Mouse (Mus musculus): Measurements from ENCODE around the gene Dcaf6. TPM values are rescaled to one million over a fixed set of nuclear protein-coding genes. Genes with fewer than 3 reads are reported as not detected.

Gene Dcaf6
- polyA plus RNA-seq (2015; fragmentation: Nextera tagmentation; extraction: Ambion mirVana), result 15.6 and 18.1 TPM in 2 replicates

GRCm38 (mm10) chr1:165460360-165460800, at the start of gene Dcaf6, which contains the start of gene Mpc2:
TSS of gene Dcaf6 (minus strand) at chr1:165460475.
TSS of gene Mpc2 (plus strand) at chr1:165460637.
- Histone ChIP-seq H3K9ac (peak within 1 kb of the TSS; percentile 79), H3K27me3 (no peaks in the 10 kb centered on the region), H3K27ac (peak within 1 kb of the TSS; percentile 98), H3K9me3 (replicated peaks) (no peaks in the 10 kb centered on the region), H3K4me2 (peak within 1 kb of the TSS; percentile 79), H3K4me3 (replicated peaks) (peak within 1 kb of the TSS; percentile 87), H3K4me1 (0 out of 2 replicates have a peak, but pooled peaks cover 8% of the 10 kb centered on the region), H3K36me3 (no peaks in the 10 kb centered on the region)
- 0% methylated on average over 35 of the region's 37 CpGs for WGBS
- ATAC-seq (replicated peaks; ENCODE audit: low FRiP score), result peak; percentile 93

GRCm38 (mm10) chr1:165506303-165506702, 46.0 kb upstream of the Dcaf6 start:
- H3K27ac ChIP-seq, result no peak overlapping the region
- H3K36me3 ChIP-seq, result no peaks in the 10 kb centered on the region
- H3K4me1 ChIP-seq, result peaks cover 11% of the 10 kb centered on the region
- no peaks in the 10 kb centered on the region for H3K27me3 ChIP-seq
- 83% methylated on average over 6 of the region's 6 CpGs for WGBS
- no peak overlapping the region for H3K9ac ChIP-seq
- H3K9me3 ChIP-seq (replicated peaks), result no peaks in the 10 kb centered on the region
- no peak overlapping the region for H3K4me3 ChIP-seq (replicated peaks)
- ATAC-seq (replicated peaks; ENCODE audit: low FRiP score), result no peak
- no peak overlapping the region for H3K4me2 ChIP-seq

GRCm38 (mm10) chr1:165503307-165504024, 43.2 kb upstream of the Dcaf6 start:
- Histone ChIP-seq H3K4me2 (no peak overlapping the region), H3K9ac (no peak overlapping the region), H3K27me3 (no peaks in the 10 kb centered on the region), H3K9me3 (replicated peaks) (no peaks in the 10 kb centered on the region), H3K36me3 (no peaks in the 10 kb centered on the region), H3K27ac (peak overlapping the region; percentile 62; the same call in 1 of the 2 replicates), H3K4me1 (peaks cover 11% of the 10 kb centered on the region), H3K4me3 (replicated peaks) (no peak overlapping the region)
- ATAC-seq (replicated peaks; ENCODE audit: low FRiP score), result peak; percentile 85
- WGBS, result 15% methylated on average over 10 of the region's 10 CpGs

- H3K27ac ChIP-seq, result no peak overlapping the region
- WGBS, result 74% methylated on average over 3 of the region's 3 CpGs
- no peak for ATAC-seq (replicated peaks; ENCODE audit: low FRiP score)
- H3K4me2 ChIP-seq, result no peak overlapping the region
- H3K9me3 ChIP-seq (replicated peaks), result no peaks in the 10 kb centered on the region
- peaks cover 9% of the 10 kb centered on the region for H3K4me1 ChIP-seq
- no peak overlapping the region for H3K9ac ChIP-seq
- H3K27me3 ChIP-seq, result no peaks in the 10 kb centered on the region
- no peaks in the 10 kb centered on the region for H3K36me3 ChIP-seq
- no peak overlapping the region for H3K4me3 ChIP-seq (replicated peaks)
These were observed 38.6 kb upstream of the Dcaf6 start for GRCm38 (mm10) chr1:165498856-165499255.

GRCm38 (mm10) chr1:165489197-165489596, 28.9 kb upstream of the Dcaf6 start:
- H3K27ac ChIP-seq, result no peak overlapping the region
- H3K36me3 ChIP-seq, result no peaks in the 10 kb centered on the region
- no peaks in the 10 kb centered on the region for H3K9me3 ChIP-seq (replicated peaks)
- no peak overlapping the region for H3K9ac ChIP-seq
- no peak overlapping the region for H3K4me2 ChIP-seq
- H3K4me1 ChIP-seq, result no peaks in the 10 kb centered on the region
- no peaks in the 10 kb centered on the region for H3K27me3 ChIP-seq
- WGBS, result 81% methylated on average over 4 of the region's 4 CpGs
- ATAC-seq (replicated peaks; ENCODE audit: low FRiP score), result no peak
- H3K4me3 ChIP-seq (replicated peaks), result no peak overlapping the region

- 85% methylated on average over 2 of the region's 2 CpGs for WGBS
- peaks cover 18% of the 10 kb centered on the region for H3K36me3 ChIP-seq
- H3K4me3 ChIP-seq (replicated peaks), result no peak overlapping the region
- H3K9ac ChIP-seq, result no peak overlapping the region
- no peaks in the 10 kb centered on the region for H3K9me3 ChIP-seq (replicated peaks)
- no peak for ATAC-seq (replicated peaks; ENCODE audit: low FRiP score)
- H3K27me3 ChIP-seq, result no peaks in the 10 kb centered on the region
- no peaks in the 10 kb centered on the region for H3K4me1 ChIP-seq
- no peak overlapping the region for H3K4me2 ChIP-seq
- no peak overlapping the region for H3K27ac ChIP-seq
These were observed 25.8 kb upstream of the Dcaf6 start for GRCm38 (mm10) chr1:165486108-165486507.

GRCm38 (mm10) chr1:165484688-165485233, 24.5 kb upstream of the Dcaf6 start, which contains the start of gene Adcy10:
TSS of gene Adcy10 (plus strand) at chr1:165485183.
- Histone ChIP-seq H3K9me3 (replicated peaks) (no peaks in the 10 kb centered on the region), H3K4me2 (no peak within 1 kb of the TSS), H3K4me1 (no peaks in the 10 kb centered on the region), H3K9ac (no peak within 1 kb of the TSS), H3K27me3 (no peaks in the 10 kb centered on the region), H3K36me3 (peaks cover 32% of the 10 kb centered on the region), H3K4me3 (replicated peaks) (no peak within 1 kb of the TSS), H3K27ac (no peak within 1 kb of the TSS)
- ATAC-seq (replicated peaks; ENCODE audit: low FRiP score), result 0 out of 2 replicates have a peak, but pooled peaks have one; percentile 12
- 93% methylated on average over 8 of the region's 8 CpGs for WGBS

GRCm38 (mm10) chr1:165471490-165471889, 11.2 kb upstream of the Dcaf6 start:
- Histone ChIP-seq H3K27ac (no peak overlapping the region), H3K27me3 (no peaks in the 10 kb centered on the region), H3K36me3 (no peaks in the 10 kb centered on the region), H3K4me3 (replicated peaks) (no peak overlapping the region), H3K9me3 (replicated peaks) (no peaks in the 10 kb centered on the region), H3K4me1 (peaks cover 7% of the 10 kb centered on the region), H3K4me2 (no peak overlapping the region), H3K9ac (no peak overlapping the region)
- 82% methylated on average over 1 of the region's 1 CpGs for WGBS
- ATAC-seq (replicated peaks; ENCODE audit: low FRiP score), result no peak

- Histone ChIP-seq H3K36me3 (no peaks in the 10 kb centered on the region), H3K4me1 (peaks cover 7% of the 10 kb centered on the region), H3K4me2 (peak overlapping the region; percentile 16; the same call in 1 of the 2 replicates), H3K9me3 (replicated peaks) (no peaks in the 10 kb centered on the region), H3K27me3 (no peaks in the 10 kb centered on the region), H3K4me3 (replicated peaks) (no peak overlapping the region), H3K27ac (peak overlapping the region; percentile 59), H3K9ac (no peak overlapping the region)
- no peak for ATAC-seq (replicated peaks; ENCODE audit: low FRiP score)
These were observed 9.4 kb upstream of the Dcaf6 start for GRCm38 (mm10) chr1:165469717-165470116.

GRCm38 (mm10) chr1:165468971-165469370, 8.7 kb upstream of the Dcaf6 start:
- no peak for ATAC-seq (replicated peaks; ENCODE audit: low FRiP score)
- H3K9ac ChIP-seq, result no peak overlapping the region
- no peaks in the 10 kb centered on the region for H3K9me3 ChIP-seq (replicated peaks)
- no peaks in the 10 kb centered on the region for H3K27me3 ChIP-seq
- H3K4me1 ChIP-seq, result peaks cover 7% of the 10 kb centered on the region
- H3K4me3 ChIP-seq (replicated peaks), result no peak overlapping the region
- peak overlapping the region; percentile 59 for H3K27ac ChIP-seq
- H3K36me3 ChIP-seq, result no peaks in the 10 kb centered on the region
- H3K4me2 ChIP-seq, result peak overlapping the region; percentile 25; the same call in 1 of the 2 replicates

GRCm38 (mm10) chr1:165464574-165464973, 4.3 kb upstream of the Dcaf6 start:
- H3K36me3 ChIP-seq, result no peaks in the 10 kb centered on the region
- no peak for ATAC-seq (replicated peaks; ENCODE audit: low FRiP score)
- H3K9ac ChIP-seq, result no peak overlapping the region
- no peaks in the 10 kb centered on the region for H3K27me3 ChIP-seq
- H3K4me1 ChIP-seq, result peaks cover 9% of the 10 kb centered on the region; the same call in 1 of the 2 replicates
- H3K4me3 ChIP-seq (replicated peaks), result no peak overlapping the region
- H3K27ac ChIP-seq, result no peak overlapping the region
- H3K4me2 ChIP-seq, result no peak overlapping the region
- WGBS, result 83% methylated on average over 3 of the region's 3 CpGs
- H3K9me3 ChIP-seq (replicated peaks), result no peaks in the 10 kb centered on the region

- H3K9ac ChIP-seq, result no peak overlapping the region
- H3K4me3 ChIP-seq (replicated peaks), result no peak overlapping the region; the same call in 1 of the 2 replicates
- ATAC-seq (replicated peaks; ENCODE audit: low FRiP score), result no peak
- H3K4me2 ChIP-seq, result peak overlapping the region; percentile 10; the same call in 1 of the 2 replicates
- no peak overlapping the region for H3K27ac ChIP-seq
- no peaks in the 10 kb centered on the region for H3K36me3 ChIP-seq
- H3K27me3 ChIP-seq, result no peaks in the 10 kb centered on the region
- 73% methylated on average over 1 of the region's 1 CpGs for WGBS
- H3K9me3 ChIP-seq (replicated peaks), result no peaks in the 10 kb centered on the region
- 0 out of 2 replicates have a peak, but pooled peaks cover 8% of the 10 kb centered on the region for H3K4me1 ChIP-seq
These were observed 2.6 kb upstream of the Dcaf6 start for GRCm38 (mm10) chr1:165462861-165463260.

Measured in kidney, embryonic 15.5 days (tissue).